Mouse (Mus musculus): Measurements from ENCODE around the gene Sipa1l3.

Sipa1l3 gene

DNA sequence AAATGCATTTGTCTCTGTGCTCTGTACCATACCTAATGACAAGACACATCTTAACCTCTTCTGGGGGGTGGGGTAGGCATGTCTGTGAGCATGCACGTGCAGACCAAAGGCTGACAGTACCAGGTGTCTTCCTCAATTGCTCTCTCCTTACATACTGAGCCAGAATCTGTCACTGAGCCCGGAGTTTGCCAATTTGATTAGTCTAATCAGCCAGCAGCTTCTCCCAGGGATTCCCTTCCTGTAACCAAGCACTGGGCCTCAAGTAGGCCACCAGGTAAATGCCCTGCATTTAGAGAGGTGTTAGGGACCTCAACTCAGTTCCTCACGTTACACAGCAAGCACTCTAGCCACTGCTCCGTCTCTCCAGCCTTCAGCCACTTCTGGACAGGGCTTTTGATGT, 38.3 kb downstream of the Sipa1l3 start:
- DNase-seq (ENCODE audit: low read depth) = no peak

DNA sequence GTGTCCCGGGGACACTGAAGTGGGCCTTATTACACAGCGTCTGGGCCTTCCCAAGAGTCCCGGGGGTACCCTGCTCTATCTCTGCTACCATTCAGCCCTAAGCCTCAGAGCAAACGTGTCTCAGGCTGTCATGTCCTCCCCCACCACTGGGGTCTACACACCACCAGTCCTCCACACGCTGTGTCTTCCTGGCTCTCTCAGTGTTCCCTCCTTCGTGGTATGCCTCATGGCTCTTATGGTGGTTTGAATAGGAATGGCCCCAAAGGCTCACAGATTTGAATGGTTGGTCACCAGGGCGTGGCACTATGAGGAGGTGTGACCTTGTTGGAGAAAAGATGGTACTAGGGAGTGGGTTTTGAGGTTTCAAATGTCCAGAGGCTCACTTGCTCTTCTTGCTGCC, 43.4 kb downstream of the Sipa1l3 start:
- DNase-seq (ENCODE audit: low read depth) = no peak

DNA sequence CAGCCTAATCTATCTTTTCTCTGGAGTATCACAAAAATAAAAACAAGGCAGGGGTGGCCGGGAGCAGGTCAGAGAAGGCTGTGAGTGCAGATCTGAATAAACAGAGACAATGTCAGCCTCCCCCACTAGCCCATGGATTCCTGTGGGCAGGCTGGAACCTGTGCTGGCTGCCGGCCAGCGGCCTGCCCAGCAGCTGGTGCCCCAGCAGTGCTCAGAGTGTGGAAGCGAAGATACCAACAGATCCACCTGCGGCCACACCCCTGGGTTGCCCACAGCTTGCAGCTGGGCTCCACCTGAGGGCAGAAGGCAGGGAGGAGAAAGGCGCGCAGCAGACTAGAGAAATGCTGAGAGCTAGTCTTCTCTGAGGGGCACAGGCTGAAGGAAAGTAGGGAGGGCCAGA, 47.1 kb downstream of the Sipa1l3 start:
- DNase-seq (ENCODE audit: low read depth) = no peak

DNA sequence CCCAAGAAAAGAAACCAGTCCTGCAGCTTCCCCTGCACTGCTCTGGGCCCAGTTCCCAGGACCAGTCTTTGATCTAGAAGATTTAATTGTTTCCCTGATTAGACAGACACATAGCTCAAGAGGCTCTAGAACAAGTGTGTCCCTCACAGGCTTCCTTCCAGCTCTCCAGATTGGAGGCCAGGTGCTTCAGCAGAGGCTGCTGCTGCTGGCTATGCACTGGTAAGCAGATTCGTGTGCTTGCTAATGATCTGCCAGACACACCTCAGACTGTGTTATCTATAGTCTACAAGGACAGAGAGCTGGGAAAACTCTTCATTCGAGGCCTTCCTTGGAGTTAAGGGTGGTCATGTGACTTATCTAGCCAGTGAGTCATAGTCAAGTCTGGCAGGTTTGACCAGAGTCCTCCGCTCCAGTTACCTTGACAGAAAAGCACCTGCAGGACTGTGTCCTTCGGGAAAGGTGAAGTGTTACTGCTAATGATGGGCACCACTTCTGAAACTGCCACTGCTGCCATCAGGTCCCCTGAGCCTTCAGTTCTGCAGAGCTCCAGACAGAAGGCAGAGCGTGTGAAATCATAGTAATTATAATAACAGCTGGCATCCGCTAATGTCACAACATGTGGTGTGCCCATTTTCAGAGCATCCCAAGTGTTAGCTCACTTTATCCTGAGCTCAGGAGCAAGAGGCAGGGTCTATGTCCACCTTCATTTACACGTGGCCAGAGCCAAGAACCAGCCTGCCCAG, 48.7 kb downstream of the Sipa1l3 start:
- no peak for DNase-seq (ENCODE audit: low read depth)

DNA sequence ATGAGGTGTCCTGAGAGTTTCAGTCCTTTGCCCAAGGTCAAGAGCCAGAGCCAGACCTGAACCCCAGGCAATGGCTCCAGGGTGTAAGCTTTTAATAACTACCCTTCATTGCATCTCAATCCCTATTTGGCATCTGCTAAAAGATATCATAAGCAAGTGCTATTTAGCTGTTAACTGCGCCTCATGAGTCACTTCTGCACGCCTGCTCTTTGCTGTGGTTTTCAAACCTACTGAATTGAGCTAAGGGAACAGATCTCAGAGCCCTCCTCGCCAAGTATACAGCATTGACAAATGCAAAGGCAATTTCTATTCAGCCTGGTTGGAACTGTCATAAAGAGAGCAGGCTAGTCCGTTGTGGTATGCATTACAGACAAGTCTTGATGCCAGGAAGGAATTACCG, 49.8 kb downstream of the Sipa1l3 start:
- no peak for DNase-seq (ENCODE audit: low read depth)

DNA sequence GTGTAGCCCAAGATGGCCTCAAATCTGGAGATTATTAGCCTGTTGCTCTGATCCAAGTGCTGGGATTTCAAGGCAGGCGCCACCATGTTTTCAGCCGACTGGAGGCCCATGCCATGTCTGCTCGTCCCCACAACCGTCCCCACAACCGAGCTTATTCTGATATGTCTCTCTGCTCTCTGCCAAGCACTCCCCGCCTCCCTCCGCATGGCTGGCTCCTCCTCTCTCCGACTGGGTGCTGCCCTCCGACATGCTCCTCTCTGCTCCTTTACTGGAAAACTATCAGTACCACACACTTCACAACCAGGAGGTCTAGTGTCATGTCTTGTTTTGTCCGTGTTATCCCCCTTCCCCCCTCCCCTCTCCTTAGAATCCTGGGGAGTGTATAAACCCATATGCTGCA, 51.9 kb downstream of the Sipa1l3 start:
- no peak for DNase-seq (ENCODE audit: low read depth)

DNA sequence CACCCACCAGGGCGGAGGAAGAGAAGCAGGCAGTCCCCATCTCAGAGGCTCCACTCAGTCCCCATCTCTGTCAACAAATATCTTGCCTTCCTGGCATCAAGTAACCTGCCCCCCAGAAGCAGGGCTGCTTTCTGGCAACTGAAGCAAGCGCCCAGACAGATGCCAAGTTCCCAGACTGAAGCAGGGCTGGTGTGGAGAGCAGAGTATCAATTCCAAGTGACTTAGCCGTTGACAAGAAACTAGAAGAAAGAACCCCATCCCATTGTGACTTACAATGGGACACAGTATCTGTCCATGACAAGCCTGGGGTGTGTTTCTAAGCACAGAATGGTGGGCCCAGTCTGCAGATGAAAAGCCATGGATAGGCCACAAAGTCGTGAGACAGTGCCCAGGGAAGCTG, 52.7 kb downstream of the Sipa1l3 start:
- no peak for DNase-seq (ENCODE audit: low read depth)

DNA sequence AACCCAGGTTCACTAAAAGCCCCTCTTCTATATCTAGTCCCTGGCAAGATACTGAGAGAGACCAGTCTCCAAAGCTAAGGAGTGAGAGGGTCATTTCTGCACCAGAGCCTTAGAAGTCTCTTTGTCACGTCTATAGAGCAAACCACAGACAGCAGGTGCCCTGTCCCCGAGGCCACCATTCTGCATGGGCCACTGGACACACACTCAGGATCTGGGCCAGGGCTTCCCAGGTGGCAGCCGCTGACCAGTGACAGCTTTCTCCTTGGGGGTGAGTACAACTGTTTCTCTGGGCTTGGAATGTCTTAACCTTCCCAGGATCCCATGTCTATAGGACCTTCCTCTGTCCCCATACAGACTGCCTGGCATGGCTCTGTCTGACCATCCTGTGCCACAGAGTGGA, 55.6 kb downstream of the Sipa1l3 start:
- DNase-seq (ENCODE audit: low read depth) = no peak

DNA sequence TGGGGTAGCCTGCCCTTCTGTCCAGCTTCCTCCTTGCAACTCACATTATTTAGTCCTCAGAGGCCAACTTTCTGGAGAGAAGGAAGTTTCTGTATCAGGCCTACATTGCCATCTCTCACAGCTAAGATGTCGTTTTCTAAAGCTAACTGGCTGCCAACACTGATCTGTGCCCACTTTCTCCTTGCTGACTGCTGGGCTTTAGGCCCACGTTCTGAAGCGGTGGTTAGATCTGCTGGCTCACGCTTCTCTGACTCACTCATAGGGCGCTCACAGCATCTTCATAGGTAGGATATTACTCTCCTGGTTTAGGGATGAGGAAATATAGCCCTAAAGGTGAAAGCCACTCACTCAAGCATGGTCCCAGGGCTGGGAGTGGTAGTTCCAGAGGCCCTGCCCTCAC, 56.3 kb downstream of the Sipa1l3 start:
- no peak for DNase-seq (ENCODE audit: low read depth)

DNA sequence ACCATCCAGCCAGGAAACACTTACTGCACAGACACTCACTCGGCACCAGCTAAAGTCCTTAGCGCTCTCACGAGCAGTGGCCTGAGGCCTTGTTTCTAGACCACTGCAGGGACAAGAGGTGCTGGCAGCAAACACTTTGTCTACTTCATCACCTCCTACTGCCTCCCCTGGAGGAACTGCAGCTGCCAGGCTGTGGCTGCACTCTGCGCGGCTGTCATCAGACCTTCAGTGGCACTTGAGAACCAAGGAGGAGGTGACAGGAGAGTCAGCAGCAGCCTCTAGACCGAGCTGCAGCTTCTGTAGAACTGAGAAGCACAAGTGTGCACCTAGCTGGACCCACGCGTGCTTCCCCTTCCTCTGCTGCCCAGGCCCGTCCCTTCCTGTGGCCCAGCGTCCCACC, 56.9 kb downstream of the Sipa1l3 start:
- no peak for DNase-seq (ENCODE audit: low read depth)

DNA sequence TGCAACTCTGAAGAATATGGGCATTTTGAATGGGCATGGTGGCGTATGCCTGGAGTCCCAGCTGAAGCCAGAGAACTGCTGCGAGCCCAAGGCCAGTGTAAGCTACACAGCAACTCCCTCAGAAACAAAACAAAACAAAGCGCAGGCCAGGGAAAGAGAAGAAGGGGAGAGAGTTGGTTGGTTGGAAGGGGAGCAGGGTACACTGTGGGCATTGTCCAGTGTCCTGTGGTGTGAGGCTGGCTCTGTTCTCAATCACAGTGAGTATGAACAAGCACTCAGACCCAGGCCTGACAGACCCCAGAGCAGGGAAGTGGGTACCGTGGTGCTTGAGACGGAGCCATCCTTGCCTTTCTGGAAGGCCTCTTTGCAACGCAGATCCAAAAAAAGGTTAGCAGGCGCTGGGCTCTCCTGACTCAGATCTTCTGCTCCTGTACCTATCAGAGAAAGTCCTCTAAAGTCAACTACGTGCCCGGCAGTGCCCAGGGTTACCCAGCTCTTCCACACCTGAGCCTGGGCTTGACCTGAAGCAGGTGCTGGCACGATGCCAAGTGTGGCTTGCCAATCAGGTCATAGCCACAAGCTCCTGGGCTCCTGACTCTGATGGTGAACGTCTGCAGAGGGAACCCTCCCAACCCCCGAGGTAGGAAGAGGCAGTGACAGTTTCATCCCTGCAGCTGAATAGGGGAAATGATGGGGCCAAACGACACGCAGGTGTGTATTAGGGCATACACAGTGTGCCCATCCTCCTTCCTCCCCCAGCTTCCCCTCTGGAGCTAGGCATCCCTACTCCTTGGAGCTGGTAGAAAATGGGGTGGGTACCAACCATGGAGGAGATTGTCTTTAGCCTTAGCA, 59.3 kb downstream of the Sipa1l3 start:
- DNase-seq (ENCODE audit: low read depth) = no peak

DNA sequence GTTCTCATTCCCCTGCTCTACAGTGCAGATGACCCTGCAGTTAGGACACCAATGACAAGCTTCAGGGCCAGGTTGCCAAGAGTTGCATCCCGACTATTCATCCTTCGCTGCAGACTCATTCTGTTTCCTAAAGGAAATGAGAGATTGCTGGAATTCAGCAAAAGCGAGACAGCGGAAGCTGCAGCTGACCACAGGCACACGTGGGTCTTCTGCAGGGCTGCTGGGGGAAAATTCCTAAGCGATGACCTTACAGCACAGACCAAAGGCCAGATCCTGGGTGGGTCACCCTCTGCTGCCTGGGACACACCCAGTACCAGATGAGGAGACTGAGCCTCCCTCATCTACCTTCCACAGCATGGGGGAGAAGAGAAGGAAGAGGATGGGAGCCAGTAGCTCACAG, 60.7 kb downstream of the Sipa1l3 start:
- DNase-seq (ENCODE audit: low read depth) = no peak

DNA sequence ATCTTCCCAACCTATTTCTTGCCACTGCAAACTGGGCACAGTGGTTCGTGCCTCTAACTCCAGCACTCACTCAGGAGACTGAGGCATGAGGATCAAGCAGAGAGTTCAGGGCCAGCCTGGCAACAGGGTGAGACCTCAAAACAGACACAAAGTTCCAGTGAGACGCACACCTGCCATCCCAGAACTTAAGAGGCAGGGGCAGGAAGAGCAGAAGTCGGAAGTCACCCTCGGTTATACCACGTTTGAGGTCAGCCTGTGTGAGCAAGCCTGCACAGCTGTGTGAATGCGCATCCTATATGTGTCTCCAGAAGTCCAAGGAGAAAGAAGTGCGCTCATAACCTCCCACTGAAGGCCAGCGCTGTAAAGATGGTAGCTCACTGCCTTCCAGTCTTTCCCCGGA, 61.7 kb downstream of the Sipa1l3 start:
- no peak for DNase-seq (ENCODE audit: low read depth)

DNA sequence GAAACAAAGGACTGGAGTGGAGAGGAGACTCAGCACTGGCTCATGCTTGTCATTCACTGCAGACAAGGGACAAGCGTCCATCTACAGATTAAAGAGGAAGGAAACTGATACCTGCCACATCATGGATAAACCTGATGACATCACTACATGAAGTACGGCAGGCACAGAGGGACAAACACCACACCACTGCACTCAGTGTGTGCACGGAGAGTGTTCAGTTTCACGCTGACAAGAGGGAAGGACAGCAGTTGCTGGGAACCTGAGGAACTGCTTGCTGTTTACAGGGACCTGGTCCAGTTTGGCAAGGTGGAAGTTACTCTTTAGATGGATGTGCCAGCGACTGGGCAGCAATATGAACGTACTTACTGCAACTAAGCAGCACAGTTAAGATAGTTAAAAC, 62.9 kb downstream of the Sipa1l3 start:
- DNase-seq (ENCODE audit: low read depth) = no peak

DNA sequence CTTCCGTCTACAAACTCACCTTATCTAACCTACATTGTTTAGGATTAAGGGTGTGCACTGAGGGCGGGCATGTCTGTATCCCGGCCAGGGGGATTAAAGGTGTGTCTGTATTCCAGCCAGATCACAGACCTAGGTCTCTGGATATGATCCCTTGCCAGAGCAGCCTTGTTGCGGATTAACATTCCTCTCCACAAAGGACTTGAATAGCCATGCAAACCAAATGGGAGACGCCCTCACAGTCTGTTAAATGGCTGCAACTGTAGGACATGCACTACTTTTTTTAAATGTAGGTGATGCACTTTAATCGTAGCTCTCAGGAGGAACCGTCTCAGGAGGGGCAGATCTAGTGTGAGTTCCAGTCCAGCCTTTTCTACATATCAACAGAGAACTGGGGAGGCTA, 63.5 kb downstream of the Sipa1l3 start:
- DNase-seq (ENCODE audit: low read depth) = no peak

DNA sequence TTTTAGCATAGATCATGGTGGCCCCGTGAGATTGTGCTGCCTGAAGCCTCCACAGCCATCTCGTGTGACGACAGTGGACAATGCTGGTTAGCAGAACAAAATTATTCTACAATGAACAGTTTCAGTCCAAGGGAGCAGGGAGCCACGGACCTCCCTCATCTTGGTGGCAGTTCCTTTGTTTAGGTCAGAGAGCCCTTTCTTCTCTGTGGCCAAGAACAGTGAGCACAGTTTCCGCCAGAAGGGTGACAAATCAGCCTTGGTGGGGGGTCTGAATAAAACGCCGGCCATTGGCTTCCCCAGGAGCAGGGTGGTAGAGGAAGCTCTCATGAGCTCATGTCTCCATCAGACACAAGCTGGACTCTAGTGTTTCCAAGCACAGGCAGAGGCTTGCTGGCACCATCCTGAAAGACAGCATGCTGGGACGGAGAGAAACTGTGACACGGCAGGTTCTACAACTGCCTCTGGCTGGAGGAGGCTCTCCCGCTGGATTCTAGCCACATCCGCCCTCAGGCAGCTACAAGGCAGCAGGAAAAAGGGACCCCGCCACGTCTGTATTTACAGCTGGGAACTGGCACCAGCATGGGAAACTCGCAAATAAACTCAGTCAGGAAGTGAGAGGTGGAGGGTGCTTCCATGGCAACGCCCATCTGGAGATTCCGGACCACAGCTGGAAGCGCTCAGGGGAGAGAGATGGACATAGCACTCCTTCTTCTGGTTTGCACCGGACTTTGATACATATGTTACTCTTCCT, 65.3 kb downstream of the Sipa1l3 start:
- DNase-seq (ENCODE audit: low read depth) = no peak

DNA sequence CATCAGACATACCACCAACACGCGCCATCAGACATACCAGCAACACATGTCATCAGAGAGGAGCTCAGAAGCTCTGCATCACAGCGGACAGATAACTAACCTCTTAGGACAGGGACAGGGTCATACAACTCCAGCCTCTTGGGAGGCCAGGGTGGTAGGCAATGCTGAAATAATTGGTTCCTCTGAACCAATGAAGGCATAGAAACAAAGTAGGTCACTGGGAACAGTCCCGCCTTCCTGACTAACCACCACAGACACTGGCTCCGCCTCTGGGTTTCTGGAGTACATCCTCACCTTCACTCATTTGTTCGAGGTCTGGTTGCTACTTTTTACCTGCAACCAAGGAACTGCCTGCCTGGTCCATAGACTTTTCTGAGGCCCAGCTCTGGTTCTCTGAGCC, 66.1 kb downstream of the Sipa1l3 start:
- DNase-seq (ENCODE audit: low read depth) = no peak

DNA sequence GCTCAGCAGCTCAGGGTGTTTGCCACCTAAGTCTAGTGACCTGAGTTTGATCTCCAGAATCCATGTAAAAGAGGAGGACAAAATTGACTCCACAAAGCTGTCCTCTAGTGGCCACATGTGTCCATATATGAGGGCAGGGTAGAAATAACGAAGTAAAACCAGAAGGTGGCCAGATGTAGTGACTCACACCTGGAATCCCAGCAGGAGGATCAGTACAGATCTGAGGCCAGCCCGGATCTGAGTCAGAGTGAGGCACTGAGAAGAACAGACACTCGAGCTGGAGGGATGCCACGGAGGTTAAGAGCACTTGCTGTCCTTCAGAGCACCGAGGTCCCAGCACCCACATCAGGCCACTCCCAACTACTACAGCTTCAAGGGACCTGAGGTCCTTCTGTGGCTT, 68.3 kb downstream of the Sipa1l3 start:
- DNase-seq (ENCODE audit: low read depth) = no peak

DNA sequence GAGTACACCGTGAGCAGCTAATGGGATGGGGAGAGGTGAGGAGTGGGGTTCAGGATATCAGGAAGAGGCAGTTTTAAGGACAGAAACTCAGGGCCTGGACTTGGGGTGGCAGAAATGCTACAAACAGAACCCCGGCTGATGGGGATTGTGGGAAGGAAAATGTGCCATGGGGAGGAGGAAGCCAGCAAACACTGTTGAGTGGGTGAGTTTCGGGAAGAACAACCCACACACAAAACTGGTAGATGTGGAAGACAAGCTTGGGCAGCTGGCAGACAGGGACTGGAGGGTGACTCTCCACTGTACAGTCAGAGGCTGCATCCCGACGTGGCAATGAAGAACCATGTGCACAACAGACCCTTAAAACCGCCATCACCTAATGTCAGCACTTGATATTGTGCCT, 69.6 kb downstream of the Sipa1l3 start:
- DNase-seq (ENCODE audit: low read depth) = no peak

DNA sequence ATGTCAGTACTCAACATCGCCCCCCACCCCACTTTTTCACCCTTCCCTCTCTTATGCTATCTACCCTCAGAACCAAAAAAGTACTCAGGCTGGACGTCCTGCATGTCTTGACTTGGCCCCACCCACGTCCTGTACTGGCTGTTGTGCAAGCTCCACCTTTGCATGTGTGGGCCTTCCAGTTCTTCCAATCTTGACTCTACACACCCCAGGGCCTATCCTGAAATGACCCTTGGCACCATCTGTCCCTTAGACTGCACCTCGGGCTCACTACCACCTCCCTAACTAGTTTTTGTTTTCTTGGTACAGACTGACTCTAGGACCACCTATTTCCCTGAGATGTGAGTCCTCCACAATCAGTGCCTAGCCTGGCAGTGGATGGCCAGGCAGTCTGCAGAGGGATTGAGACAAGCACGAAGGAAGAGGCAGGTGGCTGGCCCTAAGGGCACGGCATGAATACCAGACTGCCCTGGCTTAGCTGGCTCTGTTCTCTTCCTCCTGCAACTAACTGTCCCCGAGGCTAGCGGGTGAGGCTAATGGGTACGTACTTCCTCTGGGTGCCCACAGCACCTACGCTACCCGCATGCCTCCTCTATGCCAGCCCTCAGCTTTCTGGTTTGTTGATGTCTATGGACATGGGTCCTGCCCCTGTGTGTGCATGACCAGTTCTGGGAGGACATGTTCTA, 71.2 kb downstream of the Sipa1l3 start:
- DNase-seq (ENCODE audit: low read depth) = no peak

DNA sequence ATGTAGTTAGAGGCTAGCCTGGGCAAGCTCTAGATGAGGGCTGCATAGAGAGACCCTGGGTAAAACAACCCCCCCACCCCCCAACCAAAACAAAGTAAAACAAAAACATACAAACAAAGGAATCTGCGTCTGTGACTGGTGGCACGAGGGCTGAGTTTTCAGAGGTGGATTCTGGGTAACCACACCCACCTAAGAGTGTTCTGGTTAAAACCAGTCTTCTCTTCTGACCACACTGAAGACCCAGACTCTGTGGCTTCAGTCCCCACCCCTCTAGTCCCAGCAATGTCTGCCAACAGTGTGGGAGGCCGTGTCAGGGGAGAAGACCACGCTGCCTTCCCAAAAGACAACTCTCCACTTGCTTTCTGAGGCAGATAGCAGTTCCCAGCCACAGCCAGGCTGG, 72.3 kb downstream of the Sipa1l3 start:
- DNase-seq (ENCODE audit: low read depth) = no peak

DNA sequence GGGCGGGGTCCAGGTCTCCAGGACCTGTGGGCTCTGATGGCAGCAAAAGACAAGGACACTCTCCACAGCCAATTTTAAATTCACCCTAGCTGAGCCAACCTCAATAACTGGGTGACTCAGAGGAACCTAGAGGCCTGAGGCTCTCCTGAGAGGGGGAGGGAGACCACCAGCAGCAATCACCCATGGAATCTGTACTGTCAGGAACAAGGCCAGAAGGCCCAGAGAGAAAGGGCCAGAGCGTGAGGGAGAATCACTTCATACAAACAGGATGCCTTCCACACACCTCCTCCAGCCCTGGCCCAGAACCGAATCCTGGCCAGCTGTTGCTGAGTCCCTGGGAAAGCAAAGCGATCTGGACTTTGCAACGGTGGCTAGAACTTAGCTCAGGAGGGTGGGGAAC, 73.9 kb downstream of the Sipa1l3 start:
- no peak for DNase-seq (ENCODE audit: low read depth)

Data from fibroblast of lung, adult 2 months (primary cell).